Mouse (Mus musculus) midbrain, embryonic 14.5 days (tissue): ENCODE measurements around the gene Ar. TPM values are rescaled to one million over a fixed set of nuclear protein-coding genes. Genes with fewer than 3 reads are reported as not detected.
A peak's percentile ranks its signal among the peaks of the same experiment; 100 is the strongest.

Experiments
- ATAC-seq: fragments of 200-750 bp; cut with Nextera tagmentation; 2 replicates; pipeline ENCODE4 v1.8.0; 2017; ENCODE audit warnings: moderate number of reproducible peaks, moderate library complexity; ENCODE audit not compliant: low FRiP score, low TSS enrichment
- DNase-seq: peaks from one replicate; pipeline ENCODE4 v3.0.0-alpha.2; 2015
- H3K27ac ChIP-seq: fragments of 300-500 bp; sonication (generic); replicated peaks from 2 replicates; pipeline ENCODE4 v1.5.1; 2014; ENCODE audit warnings: mild to moderate bottlenecking, low read depth, low read length, moderate library complexity
- H3K27me3 ChIP-seq: fragments of 300-500 bp; sonication (generic); 2 replicates; pipeline ENCODE4 v1.6.1; 2014; ENCODE audit warnings: low read length, control low read depth, mixed read lengths; ENCODE audit not compliant: control insufficient read depth, insufficient read depth
- H3K36me3 ChIP-seq: fragments of 300-500 bp; sonication (generic); 2 replicates; pipeline ENCODE4 v1.6.1; 2014; ENCODE audit warnings: low read length, control low read depth; ENCODE audit not compliant: control insufficient read depth, insufficient read depth
- H3K4me1 ChIP-seq: fragments of 300-500 bp; sonication (generic); 2 replicates; pipeline ENCODE4 v1.6.1; 2014; ENCODE audit warnings: mild to moderate bottlenecking, antibody characterized with exemption, low read length, control low read depth; ENCODE audit not compliant: control insufficient read depth, insufficient read depth
- H3K4me2 ChIP-seq: fragments of 300-500 bp; sonication (generic); 2 replicates; pipeline ENCODE4 v1.6.1; 2014; ENCODE audit warnings: mild to moderate bottlenecking, low read length, moderate library complexity
- H3K4me3 ChIP-seq: fragments of 300-500 bp; sonication (generic); replicated peaks from 2 replicates; pipeline ENCODE4 v1.5.1; 2014; ENCODE audit warnings: low read depth, low read length
- H3K9ac ChIP-seq: fragments of 300-500 bp; sonication (generic); replicated peaks from 2 replicates; pipeline ENCODE4 v1.6.1; 2014; ENCODE audit warnings: mild to moderate bottlenecking, low read length, moderate library complexity
- H3K9me3 ChIP-seq: fragments of 300-500 bp; sonication (generic); 2 replicates; pipeline ENCODE4 v1.6.1; 2016; ENCODE audit warnings: low read length, control low read depth, mixed read lengths; ENCODE audit not compliant: control insufficient read depth
- WGBS: fragments of 180-500 bp; shearing (Covaris S2); extraction: QIAGEN DNeasy Blood & Tissue Kit; methylation state at CpG from one replicate; pipeline ENCODE4 v1.1.7; 2014; 5-methylcytosine and 5-hydroxymethylcytosine counted together
- polyA plus RNA-seq: library from polyadenylated mRNA; unstranded; fragments of >200 nt; fragmentation: Nextera tagmentation; extraction: Ambion mirVana; gene quantifications from 2 replicates; pipeline ENCODE4 v1.2.1, GENCODE M21; 2014

Ar gene
- polyA plus RNA-seq = 0.11 and 0.13 TPM in 2 replicates

DNA sequence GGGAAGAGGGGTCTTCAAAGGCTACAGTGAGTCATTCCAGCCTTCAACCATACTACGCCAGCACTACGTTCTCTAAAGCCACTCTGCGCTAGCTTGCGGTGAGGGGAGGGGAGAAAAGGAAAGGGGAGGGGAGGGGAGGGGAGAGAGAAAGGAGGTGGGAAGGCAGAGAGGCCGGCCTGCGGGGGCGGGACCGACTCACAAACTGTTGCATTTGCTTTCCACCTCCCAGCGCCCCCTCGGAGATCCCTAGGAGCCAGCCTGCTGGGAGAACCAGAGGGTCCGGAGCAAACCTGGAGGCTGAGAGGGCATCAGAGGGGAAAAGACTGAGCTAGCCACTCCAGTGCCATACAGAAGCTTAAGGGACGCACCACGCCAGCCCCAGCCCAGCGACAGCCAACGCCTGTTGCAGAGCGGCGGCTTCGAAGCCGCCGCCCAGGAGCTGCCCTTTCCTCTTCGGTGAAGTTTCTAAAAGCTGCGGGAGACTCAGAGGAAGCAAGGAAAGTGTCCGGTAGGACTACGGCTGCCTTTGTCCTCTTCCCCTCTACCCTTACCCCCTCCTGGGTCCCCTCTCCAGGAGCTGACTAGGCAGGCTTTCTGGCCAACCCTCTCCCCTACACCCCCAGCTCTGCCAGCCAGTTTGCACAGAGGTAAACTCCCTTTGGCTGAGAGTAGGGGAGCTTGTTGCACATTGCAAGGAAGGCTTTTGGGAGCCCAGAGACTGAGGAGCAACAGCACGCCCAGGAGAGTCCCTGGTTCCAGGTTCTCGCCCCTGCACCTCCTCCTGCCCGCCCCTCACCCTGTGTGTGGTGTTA lies at the start of gene Ar:
Ar (plus strand) TSS at position 239 of the 812 bp plus-strand sequence.
- WGBS = 18% methylated on average over 26 of the region's 27 CpGs
- peak; percentile 5 for DNase-seq
- peak within 1 kb of the TSS; percentile 36; the same call in 1 of the 2 replicates for H3K9ac ChIP-seq
- 0 out of 2 replicates have a peak, but pooled peaks have one; percentile 27 for ATAC-seq
- H3K27ac ChIP-seq = no peak within 1 kb of the TSS
- H3K27me3 ChIP-seq = peaks cover 19% of the 10 kb centered on the region
- H3K4me2 ChIP-seq = peak within 1 kb of the TSS; percentile 69
- no peaks in the 10 kb centered on the region for H3K4me1 ChIP-seq
- no peaks in the 10 kb centered on the region for H3K36me3 ChIP-seq
- H3K9me3 ChIP-seq = no peaks in the 10 kb centered on the region
- peak within 1 kb of the TSS; percentile 38 for H3K4me3 ChIP-seq

GRCm38 (mm10) chrX:98149724-98150392 lies 1.3 kb downstream of the Ar start:
- Histone ChIP-seq H3K27ac (no peak overlapping the region), H3K9ac (peak overlapping the region; percentile 36), H3K27me3 (peaks cover 19% of the 10 kb centered on the region), H3K9me3 (no peaks in the 10 kb centered on the region), H3K4me3 (peak overlapping the region; percentile 38), H3K4me1 (no peaks in the 10 kb centered on the region), H3K36me3 (no peaks in the 10 kb centered on the region), H3K4me2 (peak overlapping the region; percentile 69)
- ATAC-seq (peak; percentile 46; the same call in 1 of the 2 replicates), DNase-seq (peak; percentile 40)
- WGBS = 29% methylated on average over 30 of the region's 30 CpGs

DNA sequence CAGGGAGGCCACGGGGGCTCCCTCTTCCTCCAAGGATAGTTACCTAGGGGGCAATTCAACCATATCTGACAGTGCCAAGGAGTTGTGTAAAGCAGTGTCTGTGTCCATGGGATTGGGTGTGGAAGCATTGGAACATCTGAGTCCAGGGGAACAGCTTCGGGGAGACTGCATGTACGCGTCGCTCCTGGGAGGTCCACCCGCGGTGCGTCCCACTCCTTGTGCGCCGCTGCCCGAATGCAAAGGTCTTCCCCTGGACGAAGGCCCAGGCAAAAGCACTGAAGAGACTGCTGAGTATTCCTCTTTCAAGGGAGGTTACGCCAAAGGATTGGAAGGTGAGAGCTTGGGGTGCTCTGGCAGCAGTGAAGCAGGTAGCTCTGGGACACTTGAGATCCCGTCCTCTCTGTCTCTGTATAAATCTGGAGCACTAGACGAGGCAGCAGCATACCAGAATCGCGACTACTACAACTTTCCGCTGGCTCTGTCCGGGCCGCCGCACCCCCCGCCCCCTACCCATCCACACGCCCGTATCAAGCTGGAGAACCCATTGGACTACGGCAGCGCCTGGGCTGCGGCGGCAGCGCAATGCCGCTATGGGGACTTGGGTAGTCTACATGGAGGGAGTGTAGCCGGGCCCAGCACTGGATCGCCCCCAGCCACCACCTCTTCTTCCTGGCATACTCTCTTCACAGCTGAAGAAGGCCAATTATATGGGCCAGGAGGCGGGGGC lies 2.0 kb downstream of the Ar start:
- ATAC-seq = peak; percentile 53
- 30% methylated on average over 32 of the region's 33 CpGs for WGBS
- H3K27me3 ChIP-seq = peaks cover 19% of the 10 kb centered on the region
- no peaks in the 10 kb centered on the region for H3K4me1 ChIP-seq
- H3K36me3 ChIP-seq = no peaks in the 10 kb centered on the region
- peak overlapping the region; percentile 36; the same call in 1 of the 2 replicates for H3K9ac ChIP-seq
- peak; percentile 25 for DNase-seq
- H3K4me3 ChIP-seq = peak overlapping the region; percentile 38
- peak overlapping the region; percentile 69 for H3K4me2 ChIP-seq
- no peaks in the 10 kb centered on the region for H3K9me3 ChIP-seq
- H3K27ac ChIP-seq = no peak overlapping the region

GRCm38 (mm10) chrX:98189759-98190158 lies 41.2 kb downstream of the Ar start:
- H3K4me2 ChIP-seq = no peak overlapping the region
- no peak overlapping the region for H3K9ac ChIP-seq
- H3K4me3 ChIP-seq = no peak overlapping the region
- DNase-seq (no peak), ATAC-seq (no peak)
- H3K27me3 ChIP-seq = no peaks in the 10 kb centered on the region
- no peaks in the 10 kb centered on the region for H3K9me3 ChIP-seq
- H3K4me1 ChIP-seq = no peaks in the 10 kb centered on the region
- H3K36me3 ChIP-seq = no peaks in the 10 kb centered on the region
- no peak overlapping the region for H3K27ac ChIP-seq

DNA sequence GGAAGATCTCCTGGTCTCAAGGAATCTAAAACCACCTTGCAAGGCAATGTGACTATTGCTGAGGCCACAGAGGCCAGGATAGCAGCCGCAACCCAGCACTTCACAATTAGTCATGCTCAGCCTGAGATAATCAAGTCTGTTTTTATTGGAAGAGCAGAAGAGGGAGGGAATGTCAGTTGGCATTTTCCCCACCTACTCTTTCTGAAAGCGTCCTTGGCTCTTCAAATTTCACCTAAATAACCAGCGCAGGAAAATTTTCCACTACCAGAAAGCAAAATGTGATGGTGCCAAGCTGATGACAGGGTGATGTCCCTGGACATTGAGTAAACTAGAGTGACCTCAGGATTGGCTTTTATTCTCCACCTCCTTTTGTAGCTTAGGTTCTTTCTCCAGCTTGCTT lies 57.2 kb downstream of the Ar start:
- H3K4me3 ChIP-seq = no peak overlapping the region
- H3K27me3 ChIP-seq = no peaks in the 10 kb centered on the region
- DNase-seq (no peak), ATAC-seq (no peak)
- H3K27ac ChIP-seq = no peak overlapping the region
- H3K4me2 ChIP-seq = no peak overlapping the region
- no peaks in the 10 kb centered on the region for H3K9me3 ChIP-seq
- WGBS = 42% methylated on average over 3 of the region's 3 CpGs
- H3K4me1 ChIP-seq = no peaks in the 10 kb centered on the region
- H3K36me3 ChIP-seq = no peaks in the 10 kb centered on the region
- no peak overlapping the region for H3K9ac ChIP-seq

GRCm38 (mm10) chrX:98207166-98207565 lies 58.6 kb downstream of the Ar start:
- H3K4me1 ChIP-seq = no peaks in the 10 kb centered on the region
- 75% methylated on average over 4 of the region's 4 CpGs for WGBS
- no peaks in the 10 kb centered on the region for H3K36me3 ChIP-seq
- H3K9me3 ChIP-seq = no peaks in the 10 kb centered on the region
- H3K4me3 ChIP-seq = no peak overlapping the region
- H3K9ac ChIP-seq = no peak overlapping the region
- no peaks in the 10 kb centered on the region for H3K27me3 ChIP-seq
- ATAC-seq = no peak
- H3K4me2 ChIP-seq = no peak overlapping the region
- DNase-seq = no peak
- H3K27ac ChIP-seq = no peak overlapping the region

GRCm38 (mm10) chrX:98216103-98216502 lies 67.5 kb downstream of the Ar start:
- no peaks in the 10 kb centered on the region for H3K36me3 ChIP-seq
- H3K27me3 ChIP-seq = no peaks in the 10 kb centered on the region
- H3K4me3 ChIP-seq = no peak overlapping the region
- DNase-seq (no peak), ATAC-seq (no peak)
- no peak overlapping the region for H3K4me2 ChIP-seq
- H3K4me1 ChIP-seq = no peaks in the 10 kb centered on the region
- WGBS = 46% methylated on average over 1 of the region's 1 CpGs
- H3K27ac ChIP-seq = no peak overlapping the region
- no peak overlapping the region for H3K9ac ChIP-seq
- no peaks in the 10 kb centered on the region for H3K9me3 ChIP-seq

DNA sequence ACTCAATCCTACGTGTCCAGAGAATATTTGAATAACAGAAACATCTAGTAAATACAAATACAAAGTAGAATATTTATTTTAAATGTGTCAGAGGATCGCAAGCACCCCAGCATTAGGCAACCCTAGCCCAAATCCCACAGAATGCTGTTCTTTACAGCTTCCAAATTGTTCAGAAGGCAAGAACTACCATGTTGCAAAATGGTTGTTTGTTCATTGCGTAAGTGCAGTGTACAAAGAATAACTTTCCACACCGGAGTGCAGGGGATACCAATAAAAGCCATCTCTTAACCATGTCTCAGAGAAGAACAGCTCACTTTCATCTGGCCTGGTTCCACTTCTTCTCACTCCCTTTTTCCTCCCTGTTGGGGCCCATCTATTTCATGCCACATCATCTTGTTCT lies 90.4 kb downstream of the Ar start:
- H3K27me3 ChIP-seq = no peaks in the 10 kb centered on the region
- H3K27ac ChIP-seq = no peak overlapping the region
- no peak overlapping the region for H3K9ac ChIP-seq
- DNase-seq = no peak
- WGBS = 86% methylated on average over 4 of the region's 4 CpGs
- no peaks in the 10 kb centered on the region for H3K4me1 ChIP-seq
- no peak overlapping the region for H3K4me3 ChIP-seq
- no peak for ATAC-seq
- H3K4me2 ChIP-seq = no peak overlapping the region
- H3K36me3 ChIP-seq = no peaks in the 10 kb centered on the region
- H3K9me3 ChIP-seq = no peaks in the 10 kb centered on the region
